Mouse (Mus musculus): ENCODE measurements at regions not wholly inside any gene's neighbourhood (a gene's known extent, or its start where the extent isn't known, plus 50 kb on each side); places are given as distances from the start of the nearest gene placed in this dataset.

DNA sequence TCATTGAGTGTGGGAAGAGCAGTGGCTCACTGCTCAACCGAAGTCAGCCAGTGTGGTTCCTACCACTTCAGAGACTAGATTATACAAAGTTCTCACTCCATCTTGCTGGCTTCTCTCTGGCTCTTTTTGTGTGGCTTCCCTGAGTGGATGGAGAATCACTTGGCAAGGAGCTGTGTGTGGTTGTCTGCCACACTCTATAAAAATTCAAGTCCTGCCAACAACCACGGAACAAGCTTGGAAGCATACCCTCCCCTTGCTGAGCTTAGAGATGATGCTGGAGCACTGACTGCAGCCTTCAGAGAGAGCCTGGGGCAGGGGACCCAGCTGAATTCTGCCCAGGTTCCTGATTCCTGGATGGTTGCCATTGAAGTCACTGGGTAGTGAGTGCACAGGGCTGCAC lies 156.3 kb upstream of the Sall1 start:
- no peak for DNase-seq (ENCODE audit: low spot score in 2 of 2)

DNA sequence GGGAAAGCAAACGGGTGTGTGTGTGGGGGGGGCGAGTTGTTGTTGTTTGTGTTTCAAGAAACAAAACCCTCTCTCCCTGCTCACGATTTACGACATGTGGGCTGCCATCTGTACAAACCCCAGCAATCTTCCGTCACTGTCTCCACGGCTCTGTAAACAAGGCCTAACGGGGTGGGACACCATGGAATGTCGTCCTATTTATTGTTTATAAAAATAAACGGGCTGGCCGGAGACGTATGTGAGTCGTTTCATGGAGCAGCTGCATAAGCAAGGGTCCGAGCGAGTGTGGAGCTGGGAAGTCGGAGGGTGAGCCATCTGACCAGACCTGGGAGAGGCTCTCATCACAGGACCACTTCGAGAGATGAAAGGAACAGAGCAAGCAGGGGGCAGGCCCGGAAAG lies 141.4 kb upstream of the Sall1 start:
- DNase-seq (ENCODE audit: low spot score in 2 of 2): no peak

DNA sequence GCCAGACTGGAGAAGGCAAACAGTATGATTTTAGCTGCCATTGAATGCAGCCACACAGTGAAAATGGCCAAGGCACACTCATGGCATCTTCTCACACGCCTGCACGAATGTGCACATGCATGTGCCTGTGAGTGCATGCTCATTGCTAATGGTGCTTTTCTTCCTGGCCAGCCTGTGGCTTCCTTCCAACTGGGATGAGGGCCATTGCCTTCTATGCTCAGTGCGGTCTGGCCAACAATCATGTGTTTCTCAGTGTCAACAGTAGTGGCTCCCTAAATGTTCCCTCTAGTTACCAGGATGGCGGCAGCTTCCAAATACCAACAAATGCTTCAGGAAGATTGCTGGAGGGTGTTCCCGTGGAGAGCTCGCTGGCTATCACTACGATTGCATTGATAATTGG lies 131.7 kb upstream of the Sall1 start:
- DNase-seq (ENCODE audit: low spot score in 2 of 2): no peak

DNA sequence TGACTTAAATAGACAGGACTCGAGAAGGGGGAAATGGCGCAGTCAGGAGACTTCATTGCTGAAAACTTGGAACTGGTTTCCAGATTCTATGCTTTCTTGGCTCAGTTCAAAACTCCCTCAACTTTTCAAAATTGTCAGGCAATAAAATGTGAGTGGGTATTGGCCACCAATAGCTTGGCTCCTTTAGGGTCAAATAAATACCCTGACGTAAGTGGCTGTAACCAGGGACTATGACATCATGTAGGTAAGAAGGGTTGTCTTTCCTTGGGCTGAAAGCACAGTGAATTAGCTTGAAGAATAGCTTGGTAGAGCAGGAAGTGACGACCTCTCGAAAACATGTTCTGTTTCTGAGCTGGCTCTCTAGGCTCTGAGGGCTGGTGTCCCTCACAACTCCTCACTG lies 127.6 kb upstream of the Sall1 start:
- no peak for DNase-seq (ENCODE audit: low spot score in 2 of 2)

DNA sequence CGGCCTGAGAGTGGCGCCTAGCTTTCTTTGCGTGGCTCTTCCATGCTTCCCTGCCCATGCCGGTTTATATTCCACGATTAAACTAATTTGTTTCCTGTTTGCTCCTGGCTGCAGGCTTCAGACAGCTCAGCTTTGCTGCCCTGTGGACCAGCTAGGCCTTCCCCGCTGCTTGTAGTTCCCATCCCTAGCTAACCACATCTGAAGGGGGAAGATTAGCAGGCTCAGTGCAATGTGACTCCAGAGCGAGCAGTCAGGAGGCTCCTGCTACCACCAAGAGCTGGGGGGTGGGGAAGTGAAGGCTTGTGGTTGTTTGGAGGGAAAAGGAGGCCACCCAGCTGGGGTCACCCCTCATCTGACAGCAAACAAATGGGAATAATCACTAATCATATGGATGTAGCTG lies 125.5 kb upstream of the Sall1 start:
- DNase-seq (ENCODE audit: low spot score in 2 of 2): no peak

DNA sequence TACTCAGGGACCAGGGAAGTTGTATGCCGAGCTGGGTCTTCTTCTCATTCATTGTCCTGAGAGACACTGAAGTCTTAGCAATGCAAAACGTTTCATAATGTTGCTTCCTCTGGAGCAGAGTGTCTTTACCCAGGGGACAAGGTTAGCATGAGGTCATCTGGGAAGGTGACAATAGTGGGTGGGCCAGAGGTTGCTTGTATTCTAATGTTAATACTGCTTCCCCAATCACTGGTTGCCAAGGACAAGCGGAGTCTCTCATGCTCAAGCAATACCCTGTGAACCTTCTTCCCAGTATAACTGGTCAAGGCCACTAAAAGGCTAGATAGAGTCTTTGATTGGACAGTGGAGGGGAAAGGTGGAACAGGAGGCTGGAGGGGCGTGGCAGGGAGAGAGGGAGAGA lies 123.1 kb upstream of the Sall1 start:
- no peak for DNase-seq (ENCODE audit: low spot score in 2 of 2)

DNA sequence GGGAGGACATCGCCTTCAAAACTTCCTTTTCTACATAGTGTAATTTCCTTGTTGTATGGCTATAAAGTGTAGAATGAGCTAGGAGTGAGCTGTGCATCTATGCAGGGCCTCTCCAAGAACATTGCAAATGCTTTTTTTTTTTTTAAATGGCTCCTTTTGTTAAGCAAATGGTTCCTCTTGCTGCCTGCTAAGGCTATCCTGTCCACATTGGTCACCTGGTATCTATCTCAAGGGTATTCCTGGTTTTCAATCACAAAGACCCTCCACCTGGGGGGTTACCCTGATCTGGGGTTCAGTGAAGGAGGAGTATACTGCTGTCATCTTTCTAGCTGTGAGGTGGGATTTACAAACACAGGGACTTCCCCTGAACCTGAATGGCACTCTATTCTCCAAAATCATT lies 112.9 kb upstream of the Sall1 start:
- DNase-seq (ENCODE audit: low spot score in 2 of 2): no peak

DNA sequence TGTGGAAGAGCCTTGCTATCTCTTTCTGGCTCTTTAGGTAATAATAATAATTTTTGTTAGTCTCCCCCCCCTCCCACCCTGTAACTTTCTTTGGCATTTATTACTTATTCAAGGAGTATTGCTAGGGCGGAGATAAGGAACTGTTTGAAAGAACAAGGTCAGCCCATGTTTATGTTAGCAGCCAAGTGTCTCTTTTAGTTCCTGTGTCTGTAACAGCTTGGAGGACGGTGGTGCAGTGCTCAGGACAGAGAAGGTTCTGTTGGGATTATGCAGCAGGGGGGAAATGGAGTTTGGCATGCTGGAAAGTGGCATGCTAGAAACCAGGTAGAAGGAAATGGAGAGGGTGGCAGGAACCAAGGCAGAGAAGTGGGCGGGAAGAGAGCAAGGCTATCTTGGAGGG lies 109.6 kb upstream of the Sall1 start:
- no peak for DNase-seq (ENCODE audit: low spot score in 2 of 2)

DNA sequence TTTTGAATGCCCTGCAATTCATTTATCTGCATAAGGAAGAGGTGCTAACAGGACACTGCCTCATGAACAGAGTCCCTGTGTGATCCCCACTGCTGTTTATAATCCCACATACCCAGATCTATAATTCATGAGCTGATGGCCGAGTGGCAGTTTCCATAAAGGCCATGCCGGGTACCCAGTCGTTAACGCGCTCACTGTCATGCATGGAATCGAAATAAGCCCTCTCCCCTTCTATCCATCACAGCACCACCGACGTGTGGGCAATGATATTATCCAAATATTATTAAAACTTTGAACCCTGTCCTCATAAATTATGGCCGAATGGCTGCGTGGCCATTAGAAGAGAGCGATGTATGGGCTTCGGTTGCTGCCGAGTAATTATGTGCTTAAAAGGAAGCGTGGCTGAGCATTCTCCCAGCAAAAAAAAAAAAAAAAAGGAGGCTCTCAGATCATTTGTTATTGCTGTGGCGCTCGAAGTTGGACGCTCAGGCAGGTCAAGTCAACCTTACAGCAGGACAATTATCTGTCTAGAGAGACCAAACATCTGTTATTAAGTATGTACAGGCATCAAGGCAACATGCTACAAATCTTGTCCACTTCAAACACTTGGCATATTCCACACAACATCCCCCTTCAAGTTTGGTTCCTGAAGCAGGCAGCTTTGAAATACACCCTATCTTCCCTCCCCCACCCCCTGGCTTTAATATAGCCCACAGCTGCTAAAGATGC lies 109.1 kb upstream of the Sall1 start:
- no peak for DNase-seq (ENCODE audit: low spot score in 2 of 2)

DNA sequence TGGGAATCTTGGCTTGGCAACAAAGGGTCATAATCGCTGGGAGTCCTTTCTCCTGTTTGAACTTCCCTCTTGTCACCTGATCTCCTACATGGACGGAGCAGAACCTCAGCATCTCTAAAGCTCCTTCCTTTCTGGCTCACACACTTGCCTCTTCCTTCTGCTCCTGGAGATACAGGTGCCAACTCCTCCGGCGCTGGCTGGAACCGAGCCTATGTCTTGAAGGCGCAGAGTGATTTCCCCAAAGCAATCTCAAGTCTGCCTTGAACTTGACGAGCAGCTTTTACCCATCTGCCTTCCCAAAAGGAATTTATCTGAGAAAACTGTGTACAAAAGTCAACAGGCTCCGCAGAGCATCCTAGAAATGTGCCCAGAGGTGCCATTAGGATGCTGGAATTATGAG lies 108.4 kb upstream of the Sall1 start:
- no peak for DNase-seq (ENCODE audit: low spot score in 2 of 2)

DNA sequence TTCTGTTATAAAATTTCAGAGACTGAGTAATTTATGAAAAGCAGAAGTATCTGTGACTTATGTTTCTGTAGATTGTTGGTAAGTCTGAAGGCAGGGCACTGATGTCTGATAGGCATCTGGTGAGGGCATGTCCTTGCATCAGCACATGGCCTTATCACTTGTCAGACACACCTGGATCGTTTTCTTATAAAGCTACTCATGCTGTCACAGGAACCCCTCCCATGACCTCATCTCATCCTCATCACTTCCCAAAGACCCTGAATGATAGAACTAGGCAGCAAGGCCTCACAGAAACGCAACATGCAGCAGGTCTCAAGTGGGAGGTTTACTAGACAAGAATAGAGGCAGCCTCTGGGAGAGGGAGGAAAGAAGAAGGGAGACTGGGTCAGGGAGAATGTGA lies 107.0 kb upstream of the Sall1 start:
- no peak for DNase-seq (ENCODE audit: low spot score in 2 of 2)

DNA sequence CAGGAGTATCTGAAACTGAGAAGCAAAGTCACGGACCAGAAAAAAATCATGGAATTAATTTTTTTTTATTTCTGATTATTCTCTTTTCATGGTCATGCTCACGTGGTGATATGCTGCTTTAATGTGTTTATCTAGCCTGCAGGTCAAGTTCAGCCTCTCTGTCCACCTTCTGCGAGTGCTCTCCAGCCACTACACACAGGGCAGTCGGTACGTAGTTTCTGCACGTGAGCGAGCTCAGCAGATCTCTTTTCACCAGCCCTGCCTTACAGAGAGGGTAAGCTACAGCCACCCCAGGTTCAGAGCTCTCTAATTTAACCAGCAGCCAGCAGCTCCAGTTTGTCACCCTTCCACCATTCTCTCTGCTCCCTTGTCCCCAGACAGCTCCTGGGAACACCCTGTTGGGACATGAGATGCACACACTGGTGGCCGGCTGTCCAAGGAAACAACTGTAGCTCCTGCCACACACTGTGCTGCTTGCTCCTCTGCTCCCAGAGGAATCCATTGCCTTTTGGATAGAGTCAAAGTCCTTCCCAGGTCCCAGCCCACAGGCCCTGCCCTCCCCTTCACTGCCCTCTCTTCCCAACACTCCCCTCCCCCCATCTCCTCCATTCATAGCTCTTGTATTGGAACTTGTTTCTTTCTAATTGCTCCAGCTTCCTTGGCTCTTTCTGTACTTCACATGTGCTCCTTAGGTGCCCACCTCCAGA lies 97.7 kb upstream of the Sall1 start:
- DNase-seq (ENCODE audit: low spot score in 2 of 2): no peak

DNA sequence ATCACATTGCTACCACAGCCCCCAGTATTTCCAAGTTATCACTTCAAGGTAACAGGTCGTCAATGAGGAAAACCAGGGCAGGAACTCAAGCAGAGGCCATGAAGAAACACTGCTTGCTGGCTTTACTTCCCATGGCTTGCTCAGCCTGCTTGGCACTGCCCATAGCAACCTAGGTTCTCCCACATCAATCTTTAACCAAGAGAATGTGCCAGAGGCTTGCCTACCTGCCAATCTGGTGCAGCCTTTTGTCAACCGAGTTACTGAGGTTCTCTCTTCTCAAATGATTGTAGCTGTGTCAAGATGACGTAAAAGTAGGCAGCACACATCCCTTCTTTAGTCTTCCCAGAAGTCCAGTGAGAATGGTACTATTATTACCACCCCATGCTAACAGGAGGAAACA lies 95.9 kb upstream of the Sall1 start:
- DNase-seq (ENCODE audit: low spot score in 2 of 2): no peak

DNA sequence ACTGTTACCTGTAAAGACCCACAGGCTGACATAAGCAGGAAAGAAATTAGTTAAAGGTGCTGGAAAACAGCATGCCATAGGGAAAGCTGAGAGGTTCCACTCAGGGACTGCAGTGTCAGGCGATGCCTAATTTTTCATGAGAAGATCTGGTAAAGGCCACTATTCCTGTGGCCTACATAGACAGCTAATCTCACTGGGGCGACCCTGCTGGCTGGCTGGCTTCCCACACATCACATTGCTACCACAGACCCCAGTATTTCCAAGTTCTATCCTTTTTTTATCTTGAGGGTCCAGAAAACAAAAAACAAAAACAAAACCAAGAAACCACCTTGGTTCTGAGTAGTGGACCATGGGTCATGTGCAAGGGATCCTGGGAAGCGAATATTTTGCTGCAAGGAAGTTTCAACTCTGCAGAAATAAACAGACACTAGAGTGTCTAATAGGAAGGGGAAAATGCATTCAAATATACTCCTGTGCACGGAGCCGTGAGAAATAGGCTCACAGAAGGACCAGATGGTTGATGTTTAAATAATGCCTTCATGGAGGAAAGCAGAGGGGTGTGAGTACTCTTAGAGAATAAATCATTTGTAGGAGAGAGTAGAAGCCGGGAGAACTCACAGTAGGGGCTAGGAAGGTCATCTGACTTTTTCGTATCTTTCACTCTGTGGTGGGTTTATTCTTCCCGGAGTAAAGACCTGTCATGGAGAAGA lies 94.6 kb upstream of the Sall1 start:
- DNase-seq (ENCODE audit: low spot score in 2 of 2): no peak

DNA sequence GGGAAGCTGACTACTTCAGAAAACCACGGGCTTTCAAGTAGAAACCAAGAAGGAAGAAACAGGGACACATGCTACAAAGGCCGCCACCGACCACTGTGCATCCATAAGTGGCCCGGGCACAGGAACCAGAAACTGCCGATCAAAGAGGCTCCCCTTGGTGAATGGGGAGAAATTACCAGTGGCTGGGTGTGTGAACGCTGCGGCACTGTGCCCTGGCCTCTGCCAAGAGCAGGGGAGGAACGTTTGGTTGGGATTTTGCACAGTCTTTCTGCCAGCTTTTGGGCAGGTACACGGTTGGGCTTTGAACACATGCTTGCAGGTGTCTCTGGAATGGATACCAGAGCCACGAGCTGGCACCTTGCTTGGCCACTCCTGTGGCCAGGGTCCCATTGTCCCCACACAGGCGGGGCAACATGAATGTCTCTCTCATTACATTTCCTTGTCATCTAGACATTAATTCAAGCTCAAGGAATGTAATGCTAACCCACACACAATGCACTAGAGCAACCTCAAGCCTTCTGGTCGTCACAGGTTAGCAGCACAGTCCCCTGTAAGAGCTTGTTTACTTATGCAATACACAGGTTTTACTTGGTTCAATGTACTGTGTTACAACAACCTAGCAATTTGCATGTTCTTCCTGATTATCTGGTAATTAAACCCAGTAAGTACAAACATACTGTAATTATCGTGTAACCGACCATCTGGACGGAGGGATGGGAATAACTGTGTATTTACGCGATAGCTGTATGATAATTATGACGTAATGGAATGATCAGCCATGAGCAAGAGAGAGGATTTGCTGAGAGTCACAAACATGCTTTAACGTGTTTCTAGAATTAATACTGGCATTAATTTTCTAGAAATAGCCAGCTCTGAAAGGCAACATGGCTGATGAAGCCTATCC lies 90.9 kb upstream of the Sall1 start:
- DNase-seq (ENCODE audit: low spot score in 2 of 2): no peak

DNA sequence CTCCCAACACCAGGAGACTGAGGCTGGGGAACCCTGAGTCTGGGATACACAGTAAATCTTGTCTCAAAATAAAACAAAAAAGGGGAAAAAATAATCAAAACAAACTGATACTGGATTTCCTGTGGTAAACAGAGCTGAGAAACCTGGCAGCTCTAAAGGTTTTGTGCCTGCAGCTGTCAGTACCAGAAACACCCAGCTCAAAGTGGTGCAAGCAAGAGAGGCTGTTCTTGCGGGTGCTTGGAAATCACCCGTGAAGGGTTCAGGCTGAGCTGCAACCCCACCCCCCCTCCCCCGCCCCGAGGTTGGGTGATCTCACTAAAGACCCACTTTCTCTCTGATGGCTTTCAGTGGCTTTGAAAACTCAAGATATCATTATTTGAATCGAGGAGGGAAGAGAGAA lies 90.1 kb upstream of the Sall1 start:
- DNase-seq (ENCODE audit: low spot score in 2 of 2): no peak

DNA sequence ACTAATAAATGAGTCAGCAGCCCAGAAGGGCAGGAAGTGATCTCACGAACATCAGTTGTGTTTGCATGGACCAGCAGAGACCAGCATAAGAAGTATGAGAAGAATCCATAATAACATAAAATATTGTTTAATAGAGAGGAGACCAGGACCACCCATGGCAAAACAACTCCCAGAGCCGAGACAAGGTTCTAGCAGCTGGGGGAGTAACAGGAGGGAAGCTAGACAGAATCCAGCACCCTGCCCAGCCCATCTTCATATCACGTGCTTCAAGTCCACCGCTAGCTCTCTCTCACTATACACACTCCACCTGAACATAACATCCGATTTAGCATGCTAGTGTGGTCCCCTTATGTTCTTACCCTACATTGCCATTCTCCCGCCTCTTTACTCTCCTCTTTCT lies 77.1 kb upstream of the Sall1 start:
- DNase-seq (ENCODE audit: low spot score in 2 of 2): no peak

DNA sequence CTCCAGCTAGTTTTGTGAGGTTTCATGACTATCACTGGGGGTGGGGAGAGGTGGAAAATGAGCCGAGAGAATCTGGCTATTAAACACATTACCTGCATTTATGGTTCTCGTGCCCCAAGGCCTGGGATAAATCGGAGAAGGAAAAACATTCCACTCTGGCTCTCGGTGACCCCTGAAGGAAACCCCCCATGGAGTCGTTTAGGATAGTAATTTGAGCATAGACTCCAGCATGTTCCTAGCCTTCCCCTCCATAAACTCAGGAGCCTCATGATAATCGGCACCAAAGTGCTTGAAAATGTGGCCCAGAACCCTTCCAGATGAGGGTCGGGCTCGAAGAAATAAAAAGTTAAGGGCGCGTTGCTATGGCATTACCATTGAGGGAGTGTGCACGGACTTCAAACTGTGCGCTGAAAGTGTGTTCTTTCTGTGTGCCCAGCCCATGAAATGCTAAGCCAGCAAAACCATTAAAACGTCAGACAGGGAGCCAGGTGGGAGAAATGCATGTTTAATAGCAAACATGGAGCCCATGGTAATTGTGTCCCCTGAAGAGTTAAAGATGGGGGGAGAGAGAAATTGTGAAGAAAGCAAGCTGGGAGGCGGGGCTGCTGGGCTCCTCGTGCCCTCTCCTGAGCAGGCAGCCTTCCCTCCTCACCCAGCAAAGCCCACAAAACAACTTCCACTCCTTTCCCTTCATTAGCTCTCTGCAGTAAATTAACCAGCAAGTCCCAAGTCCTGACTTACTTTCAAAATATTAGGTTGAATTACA lies 64.1 kb upstream of the Sall1 start:
- no peak for DNase-seq (ENCODE audit: low spot score in 2 of 2)

DNA sequence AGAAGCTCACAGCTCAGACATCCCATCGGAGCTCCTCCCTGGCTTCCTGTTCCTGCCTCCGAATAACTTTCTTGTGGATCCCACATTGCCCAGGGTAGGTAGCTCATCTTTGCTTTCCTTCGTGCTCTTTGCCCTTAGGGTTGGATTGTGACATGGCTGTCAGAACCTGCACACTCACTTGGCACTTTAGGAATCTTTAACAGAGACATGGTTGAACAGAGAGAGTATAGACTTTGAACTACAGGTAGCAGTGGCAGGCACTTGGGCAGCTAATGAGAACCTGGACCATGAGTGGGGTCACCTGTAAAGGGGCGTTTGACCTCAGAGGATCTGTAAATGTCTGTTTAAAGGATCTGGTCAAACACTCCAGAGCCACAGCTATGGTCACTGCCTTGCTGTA lies 62.4 kb upstream of the Sall1 start:
- DNase-seq (ENCODE audit: low spot score in 2 of 2): no peak

DNA sequence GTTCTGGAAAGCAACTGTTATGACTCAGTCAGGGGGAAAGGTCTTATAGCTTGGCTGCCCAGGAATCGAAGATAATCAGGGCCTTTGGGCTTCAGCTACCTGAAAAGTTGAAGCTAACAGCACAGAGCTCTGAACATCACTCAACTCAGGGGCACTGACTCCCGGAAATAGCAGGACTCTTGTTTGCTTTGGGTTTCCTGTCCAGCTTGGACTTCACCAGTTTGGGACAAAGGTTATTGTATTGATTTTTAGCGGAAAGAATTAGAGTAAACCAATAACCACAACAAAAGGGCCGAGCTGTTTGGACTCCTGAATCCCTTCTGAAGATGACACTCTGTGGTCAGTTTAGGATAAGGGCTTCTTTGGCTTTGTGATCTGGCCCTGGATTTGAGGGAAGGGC lies 53.4 kb upstream of the Sall1 start:
- no peak for DNase-seq (ENCODE audit: low spot score in 2 of 2)

All from frontal cortex, postnatal 25 days (tissue).